Mouse (Mus musculus): ENCODE measurements around the gene Iah1. TPM values are rescaled to one million over a fixed set of nuclear protein-coding genes. Genes with fewer than 3 reads are reported as not detected.

Iah1 gene
- polyA plus RNA-seq, 1 experiment, result 79.5 TPM

GRCm38 (mm10) chr12:21329661-21330400, 13.6 kb downstream of the Iah1 start:
- Histone ChIP-seq H3K4me2 (ENCODE audit: low read depth) (no peak overlapping the region), H3K27me3 (ENCODE audit: control insufficient read depth, insufficient read depth, insufficient read length) (no peaks in the 10 kb centered on the region), H3K4me3 (no peak overlapping the region), H3K36me3 (ENCODE audit: control insufficient read depth, insufficient read depth) (peaks cover 30% of the 10 kb centered on the region), H3ac (ENCODE audit: control insufficient read depth, insufficient read length) (no peak overlapping the region), H3K79me2 (ENCODE audit: control insufficient read depth, insufficient read depth) (no peaks in the 10 kb centered on the region)
- no peak for TF ChIP-seq SRF (IDR thresholded peaks at IDR 0.05; ENCODE audit: control insufficient read depth, insufficient read length, low read depth)
- peak; percentile 26 for TF ChIP-seq POLR2AphosphoS2 (IDR thresholded peaks at IDR 0.05; ENCODE audit: insufficient read length, low read depth)

GRCm38 (mm10) chr12:21330961-21331576, 14.9 kb downstream of the Iah1 start:
- Histone ChIP-seq H3K27me3 (ENCODE audit: control insufficient read depth, insufficient read depth, insufficient read length) (no peaks in the 10 kb centered on the region), H3ac (ENCODE audit: control insufficient read depth, insufficient read length) (no peak overlapping the region), H3K36me3 (ENCODE audit: control insufficient read depth, insufficient read depth) (peaks cover 33% of the 10 kb centered on the region), H3K4me3 (no peak overlapping the region), H3K79me2 (ENCODE audit: control insufficient read depth, insufficient read depth) (no peaks in the 10 kb centered on the region), H3K4me2 (ENCODE audit: low read depth) (no peak overlapping the region)
- peak; percentile 59 for TF ChIP-seq POLR2AphosphoS2 (IDR thresholded peaks at IDR 0.05; ENCODE audit: insufficient read length, low read depth)
- no peak for TF ChIP-seq USF1 (IDR thresholded peaks at IDR 0.05; ENCODE audit: low read depth)

GRCm38 (mm10) chr12:21331711-21332110, 15.5 kb downstream of the Iah1 start:
- Histone ChIP-seq H3K4me3 (no peak overlapping the region), H3K36me3 (ENCODE audit: control insufficient read depth, insufficient read depth) (peaks cover 36% of the 10 kb centered on the region), H3K27me3 (ENCODE audit: control insufficient read depth, insufficient read depth, insufficient read length) (no peaks in the 10 kb centered on the region), H3K4me2 (ENCODE audit: low read depth) (no peak overlapping the region), H3K79me2 (ENCODE audit: control insufficient read depth, insufficient read depth) (no peaks in the 10 kb centered on the region), H3ac (ENCODE audit: control insufficient read depth, insufficient read length) (no peak overlapping the region)
- no peak for TF ChIP-seq TCF12 (IDR thresholded peaks at IDR 0.05; ENCODE audit: insufficient read depth, poor library complexity, severe bottlenecking)
- no peak for TF ChIP-seq POLR2A (IDR thresholded peaks at IDR 0.05; ENCODE audit: insufficient read length, low read depth)
- TF ChIP-seq MYOG (IDR thresholded peaks at IDR 0.05; ENCODE audit: control insufficient read depth in 1 of 3, insufficient read depth in 1 of 3, insufficient read length in 2 of 3, low read depth in 2 of 3), result no peak
- no peak for TF ChIP-seq REST (IDR thresholded peaks at IDR 0.05; ENCODE audit: insufficient read depth, insufficient read length)
- TF ChIP-seq POLR2AphosphoS2 (IDR thresholded peaks at IDR 0.05; ENCODE audit: insufficient read length, low read depth), result no peak
- no peak for TF ChIP-seq MYOD1 (IDR thresholded peaks at IDR 0.05; ENCODE audit: control insufficient read depth in 1 of 3, insufficient read length in 2 of 3, low read depth in 2 of 3)
- TF ChIP-seq MAX (IDR thresholded peaks at IDR 0.05; ENCODE audit: low read depth), result no peak
- no peak for TF ChIP-seq SRF (IDR thresholded peaks at IDR 0.05; ENCODE audit: control insufficient read depth, insufficient read length, low read depth)
- no peak for TF ChIP-seq E2F4 (IDR thresholded peaks at IDR 0.05; ENCODE audit: insufficient read depth)
- TF ChIP-seq CEBPB (IDR thresholded peaks at IDR 0.05; ENCODE audit: insufficient read depth, poor library complexity, severe bottlenecking), result no peak
- TF ChIP-seq TCF3 (IDR thresholded peaks at IDR 0.05; ENCODE audit: insufficient read length, low read depth), result no peak
- TF ChIP-seq USF1 (IDR thresholded peaks at IDR 0.05; ENCODE audit: low read depth), result no peak

GRCm38 (mm10) chr12:21333021-21333420, 16.8 kb downstream of the Iah1 start:
- Histone ChIP-seq H3K36me3 (ENCODE audit: control insufficient read depth, insufficient read depth) (peaks cover 25% of the 10 kb centered on the region), H3K4me3 (no peak overlapping the region), H3K27me3 (ENCODE audit: control insufficient read depth, insufficient read depth, insufficient read length) (no peaks in the 10 kb centered on the region), H3ac (ENCODE audit: control insufficient read depth, insufficient read length) (no peak overlapping the region), H3K79me2 (ENCODE audit: control insufficient read depth, insufficient read depth) (no peaks in the 10 kb centered on the region), H3K4me2 (ENCODE audit: low read depth) (no peak overlapping the region)
- no peak for TF ChIP-seq MYOG (IDR thresholded peaks at IDR 0.05; ENCODE audit: control insufficient read depth in 1 of 3, insufficient read depth in 1 of 3, insufficient read length in 2 of 3, low read depth in 2 of 3)
- no peak for TF ChIP-seq REST (IDR thresholded peaks at IDR 0.05; ENCODE audit: insufficient read depth, insufficient read length)
- TF ChIP-seq CEBPB (IDR thresholded peaks at IDR 0.05; ENCODE audit: insufficient read depth, poor library complexity, severe bottlenecking), result no peak

- H3K79me2 ChIP-seq (ENCODE audit: control insufficient read depth, insufficient read depth), result no peaks in the 10 kb centered on the region
- H3K4me3 ChIP-seq, result no peak overlapping the region
- peaks cover 20% of the 10 kb centered on the region for H3K36me3 ChIP-seq (ENCODE audit: control insufficient read depth, insufficient read depth)
- no peak for TF ChIP-seq E2F4 (IDR thresholded peaks at IDR 0.05; ENCODE audit: insufficient read depth)
- no peak for TF ChIP-seq USF1 (IDR thresholded peaks at IDR 0.05; ENCODE audit: low read depth)
- no peak for TF ChIP-seq CEBPB (IDR thresholded peaks at IDR 0.05; ENCODE audit: insufficient read depth, poor library complexity, severe bottlenecking)
- no peak for TF ChIP-seq POLR2A (IDR thresholded peaks at IDR 0.05; ENCODE audit: insufficient read length, low read depth)
- no peak for TF ChIP-seq MYOD1 (IDR thresholded peaks at IDR 0.05; ENCODE audit: control insufficient read depth in 1 of 3, insufficient read length in 2 of 3, low read depth in 2 of 3)
- TF ChIP-seq POLR2AphosphoS2 (IDR thresholded peaks at IDR 0.05; ENCODE audit: insufficient read length, low read depth), result no peak
- no peak for TF ChIP-seq MAX (IDR thresholded peaks at IDR 0.05; ENCODE audit: low read depth)
- TF ChIP-seq SRF (IDR thresholded peaks at IDR 0.05; ENCODE audit: control insufficient read depth, insufficient read length, low read depth), result no peak
- no peak for TF ChIP-seq TCF3 (IDR thresholded peaks at IDR 0.05; ENCODE audit: insufficient read length, low read depth)
- no peak for TF ChIP-seq REST (IDR thresholded peaks at IDR 0.05; ENCODE audit: insufficient read depth, insufficient read length)
- no peak for TF ChIP-seq MYOG (IDR thresholded peaks at IDR 0.05; ENCODE audit: control insufficient read depth in 1 of 3, insufficient read depth in 1 of 3, insufficient read length in 2 of 3, low read depth in 2 of 3)
- no peak for TF ChIP-seq TCF12 (IDR thresholded peaks at IDR 0.05; ENCODE audit: insufficient read depth, poor library complexity, severe bottlenecking)
- no peaks in the 10 kb centered on the region for H3K27me3 ChIP-seq (ENCODE audit: control insufficient read depth, insufficient read depth, insufficient read length)
- H3K4me2 ChIP-seq (ENCODE audit: low read depth), result no peak overlapping the region
- no peak overlapping the region for H3ac ChIP-seq (ENCODE audit: control insufficient read depth, insufficient read length)
These were observed 17.6 kb downstream of the Iah1 start for GRCm38 (mm10) chr12:21333766-21334165.
